Mouse (Mus musculus): Measurements from ENCODE around the gene Nmbr.

Gene Nmbr

DNA sequence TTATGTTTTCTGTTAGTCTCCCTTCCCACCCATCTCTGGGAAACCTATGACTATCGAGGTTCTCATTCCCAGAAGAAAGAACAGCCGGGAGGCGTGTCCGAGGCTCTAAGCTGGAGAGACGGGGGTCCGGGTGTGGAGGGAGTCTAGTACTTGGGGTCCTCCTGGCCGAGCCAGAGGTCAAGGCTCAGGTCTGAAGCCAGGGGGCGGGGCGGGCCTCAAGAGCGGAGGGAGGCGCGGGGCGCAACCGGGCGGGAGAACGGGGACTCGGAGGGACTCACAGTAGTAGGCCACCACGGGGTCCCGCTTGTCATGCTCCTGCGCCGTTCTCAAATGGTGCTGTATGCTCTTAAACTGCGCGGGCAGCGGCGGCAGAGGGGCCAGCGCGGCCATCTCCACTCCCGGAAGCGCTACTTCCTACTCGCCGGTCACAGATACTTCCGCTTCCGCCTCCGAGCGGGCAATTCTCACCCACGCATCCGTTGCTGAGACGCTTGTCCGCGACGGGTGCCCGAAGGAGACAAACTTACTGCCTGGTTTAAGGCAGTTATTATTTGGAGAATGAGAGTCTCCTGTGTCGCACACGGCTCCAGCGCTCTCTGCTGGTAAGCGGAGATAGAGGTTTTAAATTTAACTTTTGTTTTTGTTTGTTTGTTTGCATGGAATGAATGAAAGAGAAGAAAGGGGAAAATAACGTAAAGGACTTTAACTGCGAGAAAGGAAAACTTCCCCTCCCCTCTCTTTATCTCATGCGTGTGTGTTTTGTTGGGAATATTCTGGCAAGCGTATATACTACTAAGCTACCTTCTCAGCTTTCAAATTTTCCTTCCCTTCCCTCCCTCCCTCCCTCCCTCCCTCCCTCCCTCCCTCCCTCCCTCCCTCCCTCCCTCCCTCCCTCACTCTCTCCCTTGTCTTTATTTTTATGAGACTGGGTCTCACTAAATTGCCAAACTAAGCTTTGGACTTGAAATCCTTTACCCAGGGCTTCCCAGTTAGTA, at the start of gene Nmbr, which contains the start of gene Vta1:
Gene Nmbr, plus strand, starts transcription at position 520 of the 995 bp plus-strand sequence.
Gene Vta1, minus strand, starts transcription at position 489 of the 995 bp plus-strand sequence.
- in situ Hi-C loops (cut with MboI, MseI), result no loop called here

DNA sequence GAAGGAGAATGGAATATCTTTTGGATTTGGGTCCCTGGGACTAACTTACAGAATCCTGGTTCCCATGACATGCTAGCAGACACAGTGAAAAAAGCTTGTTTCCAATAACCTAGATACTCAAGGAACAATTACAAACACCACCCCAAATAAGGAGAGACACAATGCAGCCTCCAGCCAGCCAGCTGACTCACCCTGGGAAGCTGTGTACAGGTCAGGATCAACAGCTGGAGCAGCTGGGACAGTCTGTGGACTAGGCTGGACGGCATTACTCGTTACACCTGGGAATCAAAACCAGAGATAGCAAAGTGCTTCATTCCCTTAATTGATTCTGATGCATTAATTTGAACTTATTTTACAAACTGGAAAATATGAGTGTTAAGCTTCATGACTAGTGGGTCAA, 44.5 kb upstream of the Nmbr start:
- in situ Hi-C loops (cut with MboI, MseI), result no loop called here

DNA sequence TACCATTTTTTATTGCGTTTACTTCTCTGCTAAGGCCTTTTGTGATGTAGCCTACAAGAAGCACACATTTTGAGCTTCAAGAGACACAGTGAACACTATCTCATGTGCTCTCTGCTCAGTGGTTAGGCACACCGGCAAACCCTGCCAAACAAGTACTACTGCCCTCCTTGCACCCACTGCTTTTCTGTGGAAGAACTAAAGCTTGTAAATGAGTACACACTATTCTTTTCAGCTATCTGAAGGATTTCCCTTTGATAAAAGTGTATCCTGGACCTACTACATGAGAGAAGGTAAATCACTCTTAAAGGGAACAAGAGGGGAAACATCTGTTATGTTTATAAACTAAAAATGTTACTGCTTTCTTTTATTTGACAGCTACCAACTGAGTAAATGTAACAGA, 39.2 kb upstream of the Nmbr start:
- in situ Hi-C loops (cut with MboI, MseI), result no loop called here

DNA sequence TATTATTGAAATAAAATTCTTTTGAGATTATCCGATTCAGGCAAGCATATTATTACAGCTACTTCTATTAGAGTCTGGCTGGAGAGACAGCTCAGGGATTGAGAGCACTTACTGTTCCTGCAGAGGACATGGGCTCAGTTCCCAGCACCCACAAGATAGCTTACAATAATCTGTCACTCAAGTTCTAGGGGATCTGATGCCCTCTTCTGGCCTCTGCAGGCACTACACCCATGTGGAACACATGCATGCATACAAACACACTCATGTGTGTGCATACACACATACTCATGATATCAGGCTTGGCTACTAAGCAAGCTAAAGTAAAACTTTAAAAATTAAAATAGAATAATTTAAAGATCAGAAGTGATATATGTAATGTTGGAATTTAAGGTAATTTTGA, 19.7 kb upstream of the Nmbr start:
- in situ Hi-C loops (cut with MboI, MseI), result loop anchor here in 1 of 2 experiments (25.0 kb wide), 1 partner anchor 1123 kb away; the partner anchor contains the start of genes Adat2 and Pex3

DNA sequence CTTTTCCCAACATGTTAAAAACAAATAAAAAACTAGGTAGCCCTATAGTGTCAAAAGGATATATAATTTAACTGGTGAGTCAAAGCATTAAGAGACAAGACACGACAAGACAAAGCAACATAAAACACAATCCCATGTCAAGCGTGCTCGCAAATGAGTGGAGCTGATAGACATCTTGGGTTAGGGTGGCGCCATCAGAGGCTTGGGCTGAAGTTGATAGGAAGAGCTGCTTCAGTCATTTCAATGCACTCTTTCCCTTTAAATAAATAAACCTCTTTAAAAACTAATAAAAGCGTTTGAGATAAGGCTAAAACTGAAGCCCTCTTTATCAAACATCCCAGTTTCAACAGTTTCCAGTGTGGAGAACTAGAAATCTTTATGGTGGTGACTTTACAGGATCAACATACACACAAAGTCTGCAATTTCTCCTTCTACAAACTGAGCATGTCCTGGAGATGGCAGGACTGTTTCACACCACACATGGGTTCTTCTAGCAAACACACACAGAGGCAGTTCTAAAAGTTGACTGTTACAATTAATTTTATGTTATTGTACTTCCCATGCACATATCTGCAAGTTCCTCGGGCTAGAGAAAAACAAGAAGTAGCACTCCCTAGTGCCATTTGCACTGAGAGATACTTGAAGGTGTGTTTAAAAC, 16.5 kb upstream of the Nmbr start:
- in situ Hi-C loops (cut with MboI, MseI), result loop anchor here in 1 of 2 experiments (25.0 kb wide), 1 partner anchor 1127 kb away; the partner anchor contains the start of genes Adat2 and Pex3

DNA sequence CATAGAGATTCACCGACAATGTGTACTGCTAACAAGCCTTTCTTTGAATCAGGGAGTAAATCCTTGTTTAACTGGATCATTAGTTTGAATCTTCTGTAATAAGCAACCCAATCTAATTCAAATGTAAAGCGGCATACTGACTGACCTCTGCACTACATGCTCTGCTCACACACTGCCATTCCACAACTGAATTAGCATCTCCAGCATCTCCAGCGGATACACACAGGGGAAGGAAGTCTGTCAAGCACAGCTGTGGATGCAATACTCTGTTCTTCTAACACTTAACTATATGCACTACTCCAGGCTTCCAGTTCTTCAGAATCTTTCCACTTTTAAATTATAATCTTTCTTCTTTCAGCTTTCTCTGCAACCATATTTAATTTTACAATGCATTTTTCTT, 15.0 kb upstream of the Nmbr start:
- in situ Hi-C loops (cut with MboI, MseI), result loop anchor here in 1 of 2 experiments (25.0 kb wide), 1 partner anchor 1128 kb away; the partner anchor contains the start of genes Adat2 and Pex3

DNA sequence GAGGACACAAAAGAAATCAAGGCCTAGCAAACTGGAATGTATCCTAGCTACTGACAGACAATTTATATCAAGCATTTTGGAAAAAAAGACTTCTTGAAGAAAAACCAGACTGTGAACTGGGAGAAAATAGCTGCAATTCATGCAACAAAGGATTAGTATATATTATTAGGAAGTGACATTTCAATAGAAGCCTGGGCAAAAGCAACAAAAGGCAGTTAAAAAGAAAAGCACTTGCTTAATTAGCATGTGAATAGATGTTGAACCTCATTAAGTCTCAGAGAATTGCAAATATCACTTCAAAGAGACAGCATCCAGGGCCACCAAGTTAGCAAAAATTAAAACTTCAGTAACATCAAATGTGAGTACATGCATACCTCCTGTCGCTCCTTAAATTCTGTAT, 2.2 kb upstream of the Nmbr start:
- in situ Hi-C loops (cut with MboI, MseI), result loop anchor here in 1 of 2 experiments (5.0 kb wide), 1 partner anchor 261 kb away; no protein-coding TSS in a partner anchor

DNA sequence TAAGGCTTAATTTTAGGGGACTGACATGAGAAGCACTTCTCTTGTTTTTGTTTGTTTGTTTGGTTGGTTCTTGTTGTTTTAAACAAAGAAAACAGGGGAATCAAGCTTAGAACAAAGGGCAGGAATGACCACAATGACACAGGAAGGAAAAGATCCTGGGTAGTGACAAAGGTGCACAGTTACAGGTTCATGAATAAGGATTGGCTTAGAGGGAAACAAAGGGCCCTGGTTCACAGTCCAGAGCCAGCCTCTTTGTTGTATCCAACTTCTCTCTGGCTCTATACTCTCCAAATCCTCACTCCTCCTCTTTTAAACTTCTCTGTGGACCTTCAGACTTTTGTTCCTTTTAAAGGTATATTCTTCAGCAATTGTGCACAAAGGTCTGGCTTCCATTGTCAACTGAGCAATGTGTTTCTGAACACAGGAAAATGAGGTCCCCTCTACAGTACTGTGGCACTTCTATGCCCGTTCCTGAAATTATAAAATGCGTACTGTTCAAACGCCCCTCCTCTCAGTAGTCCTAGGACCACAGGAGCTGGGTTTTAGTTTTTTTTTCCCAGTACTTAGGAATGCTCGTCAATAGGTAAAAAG, 1.5 kb upstream of the Nmbr start:
- in situ Hi-C loops (cut with MboI, MseI), result loop anchor here in 1 of 2 experiments (5.0 kb wide), 1 partner anchor 262 kb away; no protein-coding TSS in a partner anchor

DNA sequence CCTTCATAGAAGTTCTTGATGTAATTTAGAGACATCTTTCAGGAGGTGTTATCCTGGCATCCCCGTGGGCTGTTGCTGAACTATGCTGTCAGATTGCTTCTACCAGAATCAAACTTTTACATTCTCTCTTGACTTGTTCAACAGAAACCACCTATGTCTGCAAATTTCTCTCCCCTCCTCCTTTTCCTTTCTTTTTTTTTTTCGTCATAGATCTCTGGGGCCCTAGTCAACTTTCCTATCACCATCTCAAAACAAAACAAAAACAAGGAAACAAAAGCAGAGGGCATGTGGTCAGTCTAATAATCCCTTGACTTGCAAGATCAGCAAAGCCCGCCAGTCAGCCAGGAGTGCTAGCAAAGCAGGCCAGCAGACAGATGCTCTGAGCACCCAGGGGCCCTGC, 12.7 kb downstream of the Nmbr start, which contains the start of gene Gje1:
Gene Gje1, minus strand, starts transcription at position 101 of the 400 bp plus-strand sequence.
- in situ Hi-C loops (cut with MboI, MseI), result no loop called here

DNA sequence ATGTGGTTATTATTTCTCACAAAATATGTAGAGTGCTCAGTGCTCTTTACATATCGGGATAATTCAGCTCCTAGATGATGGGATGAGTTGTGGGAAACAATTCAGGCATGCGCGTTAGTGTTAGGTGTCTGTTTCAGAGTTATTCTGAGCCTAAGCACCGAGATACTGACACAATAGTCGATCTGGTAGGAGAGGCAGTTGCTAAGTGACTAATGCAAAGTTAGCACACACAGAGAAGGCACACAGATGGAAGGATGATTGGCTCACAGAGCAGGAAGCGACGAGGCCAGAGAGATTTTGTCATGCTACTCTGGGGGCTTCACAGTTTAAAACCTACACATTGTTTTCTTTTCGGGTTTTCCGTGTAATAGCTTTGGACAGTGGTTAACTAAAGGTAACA, 20.3 kb downstream of the Nmbr start:
- in situ Hi-C loops (cut with MboI, MseI), result no loop called here

DNA sequence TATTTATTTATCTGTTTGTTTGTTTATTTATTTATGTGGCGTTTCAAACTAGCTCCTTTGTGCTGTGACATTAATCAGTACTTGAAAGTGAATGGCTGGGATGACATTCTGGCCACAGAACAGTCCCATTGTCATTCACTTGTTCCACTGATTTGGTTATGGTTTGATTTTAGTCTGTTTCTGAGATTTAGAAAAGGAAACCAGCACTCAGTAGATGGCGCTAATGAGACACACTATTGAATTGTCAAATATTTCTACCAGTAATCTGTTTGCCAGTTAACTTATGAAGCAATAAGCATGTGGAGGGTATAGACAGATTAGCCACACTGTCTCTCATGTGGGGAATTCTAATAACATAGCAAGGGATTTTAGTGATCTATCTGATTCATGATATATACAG, 28.9 kb downstream of the Nmbr start:
- in situ Hi-C loops (cut with MboI, MseI), result no loop called here

DNA sequence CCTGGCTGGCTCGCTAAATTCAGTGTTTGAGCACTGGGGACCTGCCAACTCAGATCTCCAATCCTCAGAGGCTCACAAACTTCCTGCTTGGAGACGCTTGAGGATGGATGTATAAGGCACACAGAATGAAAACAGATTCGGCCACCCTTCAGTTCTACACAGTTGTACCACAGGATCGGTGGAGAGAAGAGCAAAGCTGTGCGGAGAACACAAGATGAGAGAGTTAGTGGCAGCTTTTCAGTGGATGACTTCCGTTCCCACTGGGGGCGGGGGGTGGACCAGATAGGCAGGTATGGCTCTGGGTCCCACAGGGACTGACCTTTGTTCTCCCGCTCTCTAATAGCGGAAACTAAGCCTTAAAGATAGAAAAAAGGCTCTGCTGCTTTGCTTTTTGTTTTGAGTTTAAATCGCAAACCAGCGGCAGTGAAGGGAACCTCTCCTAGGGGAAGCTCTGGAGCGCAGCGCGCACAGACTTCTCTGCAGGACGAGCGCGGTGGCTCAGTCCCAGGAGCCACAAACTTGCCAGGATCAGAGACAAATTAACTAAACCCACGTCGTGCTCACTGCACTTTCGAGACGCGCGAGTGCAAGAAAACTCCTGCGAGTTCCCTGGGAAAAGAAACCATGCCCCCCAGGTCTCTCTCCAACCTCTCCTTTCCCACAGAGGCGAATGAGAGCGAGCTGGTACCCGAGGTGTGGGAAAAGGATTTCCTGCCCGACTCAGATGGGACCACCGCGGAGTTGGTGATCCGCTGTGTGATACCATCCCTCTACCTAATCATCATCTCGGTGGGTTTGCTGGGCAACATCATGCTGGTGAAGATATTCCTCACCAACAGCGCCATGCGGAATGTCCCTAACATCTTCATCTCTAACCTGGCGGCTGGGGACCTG, 54.5 kb downstream of the Nmbr start:
- in situ Hi-C loops (cut with MboI, MseI), result no loop called here

DNA sequence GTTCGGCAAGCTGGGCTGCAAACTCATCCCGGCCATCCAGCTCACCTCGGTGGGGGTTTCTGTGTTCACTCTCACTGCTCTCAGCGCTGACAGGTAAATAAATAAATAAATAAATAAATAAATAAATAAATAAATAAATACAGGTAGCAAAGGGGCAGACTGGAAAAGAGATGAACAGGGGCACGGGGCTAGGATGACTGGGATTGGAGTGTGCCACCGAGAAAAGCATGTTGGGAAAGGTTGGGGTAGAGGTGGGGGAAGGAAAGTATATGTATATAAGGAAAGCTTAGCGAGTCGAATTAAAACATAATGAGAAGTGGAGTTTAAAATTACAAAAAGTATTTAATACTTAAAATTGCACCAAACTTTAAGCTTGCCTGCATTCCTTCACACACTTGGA, 55.2 kb downstream of the Nmbr start:
- in situ Hi-C loops (cut with MboI, MseI), result no loop called here

DNA sequence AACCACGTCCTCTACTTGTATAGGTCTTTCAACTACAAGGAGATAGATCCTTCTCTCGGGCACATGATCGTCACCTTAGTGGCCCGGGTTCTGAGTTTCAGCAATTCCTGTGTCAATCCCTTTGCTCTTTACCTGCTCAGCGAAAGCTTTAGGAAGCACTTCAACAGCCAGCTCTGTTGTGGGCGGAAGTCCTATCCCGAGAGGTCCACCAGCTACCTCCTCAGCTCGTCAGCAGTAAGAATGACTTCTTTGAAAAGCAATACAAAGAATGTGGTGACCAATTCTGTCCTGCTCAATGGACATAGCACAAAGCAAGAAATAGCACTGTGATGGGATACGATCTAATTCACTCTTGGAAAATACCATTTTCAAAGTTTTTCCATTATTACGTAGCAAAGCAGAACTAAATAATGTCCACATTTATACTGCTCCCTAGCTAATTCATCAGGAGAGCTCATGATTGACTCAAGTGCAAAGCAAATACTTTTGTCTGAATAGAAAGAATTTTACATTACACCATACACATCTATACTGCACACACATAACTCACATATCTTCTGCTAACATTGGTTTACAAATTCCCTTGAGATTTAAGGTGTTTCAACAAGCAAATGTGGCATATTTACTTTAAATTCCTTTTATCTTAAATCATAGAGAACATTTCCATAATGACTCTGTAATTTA, 65.0 kb downstream of the Nmbr start:
- in situ Hi-C loops (cut with MboI, MseI), result no loop called here

DNA sequence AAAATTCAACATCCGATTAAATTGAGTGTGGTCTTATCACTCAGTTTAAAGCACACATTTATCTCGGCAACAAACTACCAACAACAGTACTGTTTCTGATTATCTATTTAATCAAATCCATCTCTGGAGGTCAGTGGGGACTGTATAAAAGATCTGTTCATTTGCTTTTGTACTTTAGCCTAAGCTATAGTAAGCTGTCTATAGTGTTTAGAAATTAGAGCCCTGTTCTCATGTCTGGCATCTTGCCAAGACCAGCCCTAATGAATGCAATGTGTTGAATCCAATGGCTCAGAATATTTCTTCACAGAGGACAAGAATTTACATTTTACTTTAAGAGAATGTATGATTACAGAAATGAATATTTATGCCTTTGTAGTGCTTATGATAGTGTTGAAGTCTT, 69.1 kb downstream of the Nmbr start:
- in situ Hi-C loops (cut with MboI, MseI), result no loop called here

DNA sequence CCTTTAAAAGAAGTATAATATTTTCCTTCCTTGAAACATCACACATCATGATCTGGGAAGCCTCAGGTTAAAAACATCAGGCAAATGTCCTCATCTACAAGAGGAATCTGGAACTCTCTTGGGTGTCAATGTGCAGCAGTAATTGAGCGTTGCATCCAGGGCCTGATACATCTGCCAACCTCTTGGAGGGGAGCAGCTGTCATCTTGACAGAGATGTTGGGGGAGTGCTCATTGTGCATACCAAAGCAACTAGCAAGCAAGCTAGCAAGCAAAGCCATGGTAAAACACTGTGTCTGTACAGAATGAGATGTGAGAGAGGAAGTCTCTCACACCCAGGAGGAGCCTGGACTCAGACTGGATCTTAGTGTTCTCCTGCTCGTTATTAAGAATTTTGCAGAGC, 84.6 kb downstream of the Nmbr start:
- in situ Hi-C loops (cut with MboI, MseI), result no loop called here

DNA sequence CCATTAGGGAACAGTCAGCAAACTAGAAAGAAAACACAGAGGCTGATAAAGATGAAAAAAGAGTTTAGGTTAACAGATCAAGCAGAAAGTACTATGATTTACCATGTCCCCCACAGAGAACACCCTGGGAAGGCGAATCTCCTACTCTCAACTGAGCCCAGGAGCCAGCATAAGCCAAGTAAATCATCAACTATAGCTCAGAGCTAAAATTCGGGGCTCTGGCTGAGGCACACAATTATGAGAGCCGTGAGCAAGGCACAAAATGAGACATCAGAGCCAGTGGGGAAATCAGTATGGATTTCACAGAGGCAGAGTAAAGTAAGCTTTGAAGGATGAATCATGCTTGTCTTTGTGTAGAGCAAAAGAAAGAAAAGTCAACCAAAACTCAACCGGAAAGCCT, 111.6 kb downstream of the Nmbr start:
- in situ Hi-C loops (cut with MboI, MseI), result no loop called here

Measured in T-helper 17 cell (primary cell).